Mouse (Mus musculus) NIH3T3 (cell line): ENCODE measurements at regions not wholly inside any gene's neighbourhood (a gene's known extent, or its start where the extent isn't known, plus 50 kb on each side); places are given as distances from the start of the nearest gene placed in this dataset.
"Not testable (repeated sequence)": the region's sequence is repeated elsewhere in the genome, so short reads cannot be mapped to it uniquely, and the experiment has no call there.

ENCODE experiments used
- DNase-seq: peaks from one replicate; pipeline ENCODE4 v3.0.0-alpha.2; 2012; ENCODE audit warnings: low read depth

DNA sequence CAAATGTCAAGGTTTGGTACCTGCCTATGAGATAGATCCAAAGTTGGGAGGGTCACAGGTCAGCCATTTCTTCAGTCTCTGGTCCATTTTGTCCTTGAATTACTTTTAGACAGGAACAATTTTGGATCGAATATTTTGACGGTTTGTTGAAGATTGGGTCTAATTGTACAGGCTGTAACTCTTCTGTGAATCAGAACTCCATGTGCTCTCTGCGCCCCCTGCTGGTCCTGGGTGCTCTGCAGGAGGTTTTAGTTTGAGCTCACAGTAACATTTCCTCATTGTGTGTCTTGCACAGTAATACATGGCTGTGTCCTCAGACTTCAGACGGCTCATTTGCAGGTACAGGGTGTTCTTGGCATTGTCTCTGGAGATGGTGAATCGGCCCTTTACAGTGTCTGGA is 158.1 kb downstream of the Adam6a start:
- not testable (repeated sequence) for DNase-seq

- DNase-seq: peak; percentile 58
Measured at GRCm38 (mm10) chr12:113716406-113716805, 172.7 kb downstream of the Adam6a start.

GRCm38 (mm10) chr12:113735847-113736246 is 192.1 kb downstream of the Adam6a start:
- peak; percentile 45 for DNase-seq

DNA sequence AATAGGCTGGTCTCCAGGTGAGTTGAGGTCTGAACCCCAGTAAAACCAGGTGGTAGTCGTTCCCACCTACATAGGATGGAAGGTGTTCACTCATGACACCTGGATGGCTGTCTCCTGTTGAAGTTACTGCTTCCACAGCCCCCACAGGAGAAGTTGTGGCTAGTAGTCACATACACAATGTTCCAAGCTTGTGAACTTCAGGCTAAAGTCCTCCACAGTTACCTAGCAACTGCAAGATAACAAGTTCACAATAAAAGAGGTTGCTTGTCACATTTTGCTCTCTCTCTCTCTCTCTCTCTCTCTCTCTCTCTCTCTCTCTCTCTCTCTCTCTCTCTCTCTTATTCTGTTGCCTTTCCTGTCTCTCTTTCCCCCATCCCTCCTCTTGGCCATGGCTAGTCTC is 202.6 kb downstream of the Adam6a start:
- no peak for DNase-seq

DNA sequence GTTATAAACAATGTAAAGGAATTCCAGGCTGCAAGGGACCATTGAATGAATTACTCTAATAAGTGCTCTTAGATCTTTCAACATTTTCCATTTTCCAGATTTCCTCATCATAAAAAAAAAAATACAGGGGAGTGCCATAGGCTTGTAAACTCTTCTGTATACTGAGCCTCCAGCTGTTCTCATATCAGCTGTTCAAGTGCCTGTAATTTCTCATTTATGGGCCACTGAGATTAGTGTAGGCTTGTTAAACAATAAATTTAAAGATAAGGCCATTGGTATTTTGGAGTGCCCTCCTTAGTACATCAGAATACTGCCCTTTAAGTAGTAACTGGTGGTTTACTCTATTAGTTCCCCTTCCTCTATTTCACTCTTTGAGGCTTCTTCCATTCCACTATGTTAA is 204.3 kb downstream of the Adam6a start:
- no peak for DNase-seq

DNA sequence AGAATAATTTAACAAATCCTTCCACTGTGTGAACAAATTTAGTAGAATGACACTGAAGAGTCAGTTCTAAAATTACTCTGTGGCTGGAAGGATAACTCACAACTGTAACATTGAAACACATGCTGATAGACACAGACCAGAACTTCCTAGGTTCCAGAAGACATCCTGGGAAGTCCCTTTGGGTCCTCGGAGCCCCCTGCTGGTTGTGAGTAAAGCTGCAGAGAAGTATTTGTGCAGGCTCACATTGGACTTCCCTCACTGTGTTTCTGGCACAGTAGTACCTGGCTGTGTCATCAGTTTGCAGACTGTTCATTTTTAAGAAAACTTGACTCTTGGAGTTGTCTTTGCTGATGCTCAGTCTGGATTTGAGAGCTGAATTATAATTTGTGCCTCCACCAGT is 225.9 kb downstream of the Adam6a start:
- DNase-seq: peak; percentile 42

GRCm38 (mm10) chr12:113795876-113796275 is 252.2 kb downstream of the Adam6a start:
- DNase-seq: peak; percentile 68

GRCm38 (mm10) chr12:113826377-113826776 is 282.7 kb downstream of the Adam6a start:
- DNase-seq: peak; percentile 59

- DNase-seq: peak; percentile 59
Measured at GRCm38 (mm10) chr12:113858893-113859292, 315.2 kb downstream of the Adam6a start.

GRCm38 (mm10) chr12:113878826-113879225 is 335.1 kb downstream of the Adam6a start:
- DNase-seq: peak; percentile 50

DNA sequence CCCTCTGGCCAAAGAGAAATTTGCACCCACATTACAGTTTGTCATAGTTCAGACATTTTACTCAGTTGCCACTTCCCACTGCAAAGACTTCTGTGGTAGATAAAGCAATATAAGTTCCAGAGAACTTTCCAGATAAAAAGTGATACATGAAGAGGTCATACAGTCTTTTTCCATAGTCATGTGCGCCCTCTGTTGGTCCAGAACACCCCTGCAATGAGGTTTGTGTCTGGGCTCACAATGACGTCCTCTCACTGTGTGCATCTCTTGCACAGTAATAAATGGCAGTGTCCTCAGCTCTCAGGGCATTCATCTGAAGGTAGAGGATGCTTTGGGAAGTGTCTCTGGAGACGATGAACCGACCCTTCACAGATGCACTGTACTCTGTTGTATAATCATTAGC is 352.4 kb downstream of the Adam6a start:
- peak; percentile 9 for DNase-seq

DNA sequence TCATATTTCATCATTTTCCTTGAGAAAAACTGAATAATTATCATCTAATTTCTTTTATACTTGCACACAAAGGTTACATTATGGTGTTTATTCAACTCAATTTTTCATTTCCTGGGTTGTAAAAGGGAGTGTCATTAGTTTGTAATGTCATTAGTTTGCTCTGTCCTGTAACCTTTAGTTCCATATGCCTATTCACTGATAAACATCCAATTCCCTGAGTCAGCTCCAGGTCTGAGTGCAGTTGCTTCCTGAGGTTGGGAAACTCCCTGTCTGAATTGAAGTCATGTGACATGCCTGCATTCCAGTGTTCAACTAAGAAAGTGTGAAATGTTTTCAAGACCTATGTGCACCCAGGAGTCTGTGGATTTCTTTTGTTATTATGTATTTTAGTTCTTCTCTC is 362.8 kb downstream of the Adam6a start:
- DNase-seq: no peak

DNA sequence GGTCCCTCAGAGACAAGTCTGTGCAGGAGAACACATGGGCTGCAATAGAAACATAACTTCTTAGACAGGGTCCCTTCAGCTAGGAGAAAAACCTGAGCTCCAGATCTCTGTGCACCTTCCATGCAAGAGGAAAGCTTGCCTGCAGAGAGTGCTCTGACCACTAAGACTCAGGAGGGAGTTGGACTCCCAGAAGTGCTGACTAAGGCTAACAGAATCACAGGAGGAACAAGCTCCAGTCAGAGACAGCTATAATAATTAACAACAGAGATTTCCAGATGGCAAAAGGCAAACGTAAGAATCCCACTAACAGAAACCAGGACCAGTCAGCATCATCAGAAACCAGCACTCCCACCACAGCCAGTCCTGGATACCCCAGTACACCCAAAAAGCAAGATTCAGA is 364.0 kb downstream of the Adam6a start:
- no peak for DNase-seq

DNA sequence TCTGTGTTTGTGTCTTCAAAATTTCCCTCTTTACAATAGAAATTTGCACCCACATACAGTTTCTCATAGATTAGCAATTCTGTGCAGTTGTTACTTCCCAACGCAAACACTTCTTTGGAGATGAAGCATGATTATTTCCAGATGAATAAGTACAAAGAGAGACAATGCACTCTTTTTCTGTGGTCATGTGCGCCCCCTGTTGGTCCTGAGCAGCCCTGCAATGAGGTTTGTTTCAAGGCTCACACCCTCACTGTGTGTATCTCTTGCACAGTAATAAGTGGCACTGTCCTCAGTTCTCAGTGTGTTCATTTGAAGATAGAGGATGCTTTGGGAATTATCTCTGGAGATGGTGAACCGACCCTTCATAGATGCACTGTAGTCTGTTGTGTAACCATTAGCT is 368.1 kb downstream of the Adam6a start:
- DNase-seq: peak; percentile 15

- no peak for DNase-seq
Measured at GRCm38 (mm10) chr12:113940721-113941120, 397.0 kb downstream of the Adam6a start.

GRCm38 (mm10) chr12:113943661-113944327 is 400.1 kb downstream of the Adam6a start:
- DNase-seq: not testable (repeated sequence)

- DNase-seq: not testable (repeated sequence)
Measured at GRCm38 (mm10) chr12:113945786-113946185, 402.1 kb downstream of the Adam6a start.

DNA sequence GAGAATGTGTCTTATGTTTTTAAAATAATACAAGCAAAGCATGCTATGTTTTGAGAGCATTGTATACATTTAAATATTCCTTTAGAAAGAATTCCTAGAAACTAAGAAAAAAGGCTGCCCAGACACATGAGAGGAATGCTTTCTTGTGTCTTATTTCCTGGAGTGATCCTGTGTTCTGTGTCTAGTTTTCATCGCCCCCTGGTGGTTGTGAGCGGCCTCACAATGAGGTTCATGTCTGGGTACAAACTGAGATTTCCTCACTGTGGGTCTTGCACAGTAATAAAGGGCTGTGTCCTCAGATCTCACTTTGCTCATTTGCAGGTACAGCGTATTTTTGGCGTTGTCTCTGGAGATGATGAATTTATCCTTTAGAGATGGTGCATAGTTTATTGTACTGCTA is 404.3 kb downstream of the Adam6a start:
- DNase-seq: peak; percentile 35

DNA sequence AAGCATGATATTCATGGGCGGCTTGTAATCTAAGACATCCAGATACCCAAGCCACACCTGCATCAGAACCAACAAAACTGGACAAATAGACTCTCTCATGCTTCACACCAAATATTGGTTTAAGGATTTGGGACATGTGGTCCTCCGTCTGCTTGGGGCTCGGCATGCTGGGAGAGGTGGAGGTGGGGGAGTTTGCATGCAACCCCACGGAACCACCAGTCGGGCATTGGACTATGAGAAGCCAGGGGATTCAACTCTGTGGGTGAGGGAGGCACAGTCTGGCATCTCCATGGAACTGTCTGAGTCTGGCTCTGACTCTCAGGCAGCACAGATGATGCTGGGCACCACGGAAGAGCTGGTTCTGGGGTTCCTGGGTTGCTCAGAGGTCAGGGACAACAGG is 430.6 kb downstream of the Adam6a start:
- DNase-seq: no peak

DNA sequence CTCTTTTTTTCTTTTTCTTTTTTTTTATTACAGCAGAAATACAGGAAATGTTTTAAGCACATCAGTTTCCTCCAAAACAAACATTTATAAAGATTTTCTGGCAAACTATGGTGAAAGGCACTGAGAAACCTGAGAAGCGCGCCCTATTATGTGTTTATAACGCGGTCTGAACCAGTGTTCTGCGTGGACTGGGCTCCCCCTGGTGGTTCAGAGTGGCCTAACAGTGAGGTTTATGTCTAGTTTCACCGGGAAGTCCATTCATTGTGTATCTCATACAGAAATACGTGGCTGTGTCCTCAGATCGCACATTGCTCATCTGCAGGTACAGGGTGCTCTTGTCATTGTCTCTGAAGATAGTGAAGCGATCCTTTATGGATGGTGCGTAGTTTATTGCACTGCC is 437.9 kb downstream of the Adam6a start:
- peak; percentile 56 for DNase-seq

GRCm38 (mm10) chr12:113987233-113987990 is 443.7 kb downstream of the Adam6a start:
- DNase-seq: no peak

DNA sequence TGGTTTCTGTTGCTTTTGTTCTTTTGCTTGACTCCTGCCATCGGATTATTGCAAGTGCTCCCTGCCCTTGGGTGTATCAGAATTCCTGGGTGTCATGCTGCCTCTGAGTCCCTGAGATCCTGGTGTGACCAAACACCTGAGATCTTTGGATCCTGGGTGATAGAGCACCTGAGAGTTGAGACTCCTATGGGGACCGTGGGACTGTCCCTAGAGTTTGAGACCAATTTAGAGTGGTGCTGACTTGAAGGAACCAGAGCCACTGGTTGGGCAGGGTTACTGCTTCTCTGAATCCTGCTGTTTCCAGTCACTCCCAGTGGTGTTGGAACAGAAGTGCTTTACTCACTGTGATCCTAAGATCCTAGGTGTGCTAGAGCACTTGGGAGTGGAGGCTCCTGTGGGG is 448.7 kb downstream of the Adam6a start:
- DNase-seq: no peak

DNA sequence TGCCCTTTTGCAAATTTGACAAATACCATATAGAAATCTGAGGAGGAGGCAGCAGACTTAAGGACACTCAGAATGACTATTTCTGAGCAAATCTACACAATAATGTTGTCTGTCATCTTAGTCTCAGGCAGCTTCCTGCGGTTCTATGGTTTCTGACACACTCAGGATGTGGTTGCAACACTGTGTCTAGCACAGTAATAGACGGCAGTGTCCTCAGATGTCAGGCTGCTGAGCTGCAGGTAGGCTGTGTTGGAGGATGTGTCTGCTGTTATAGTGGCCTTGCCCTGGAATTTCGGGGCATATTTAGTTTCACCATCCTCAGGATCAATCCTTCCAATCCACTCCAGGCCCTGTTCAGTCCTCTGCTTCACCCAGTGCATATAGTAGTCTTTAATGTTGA is 450.6 kb downstream of the Adam6a start:
- not testable (repeated sequence) for DNase-seq

DNA sequence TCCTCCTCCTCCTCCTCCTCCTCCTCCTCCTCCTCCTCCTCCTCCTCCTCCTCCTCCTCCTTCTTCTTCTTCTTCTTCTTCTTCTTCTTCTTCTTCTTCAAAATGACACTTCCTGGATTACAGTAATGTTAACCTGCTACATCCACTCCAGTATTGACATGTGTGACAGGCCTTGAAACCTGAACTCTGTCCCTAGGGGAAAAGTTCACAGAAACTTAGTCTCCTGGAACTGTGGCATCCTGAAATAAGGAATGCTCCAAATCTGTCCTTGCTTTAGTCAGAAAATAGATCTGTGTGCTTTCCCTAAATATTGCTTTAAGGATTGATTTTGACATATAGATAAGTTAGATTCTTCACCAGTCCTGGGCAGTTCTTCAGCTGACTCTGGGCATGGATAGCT is 464.8 kb downstream of the Adam6a start:
- DNase-seq: not testable (repeated sequence)
